Mouse (Mus musculus): ENCODE measurements around the gene Ltbr. TPM values are rescaled to one million over a fixed set of nuclear protein-coding genes. Genes with fewer than 3 reads are reported as not detected.

The Ltbr gene
- 0.71 TPM for polyA plus RNA-seq (2014; fragmentation: Illumina TruSeq; extraction: RNeasy Lipid Tissue Mini Kit (QIAGEN cat#74804))

DNA sequence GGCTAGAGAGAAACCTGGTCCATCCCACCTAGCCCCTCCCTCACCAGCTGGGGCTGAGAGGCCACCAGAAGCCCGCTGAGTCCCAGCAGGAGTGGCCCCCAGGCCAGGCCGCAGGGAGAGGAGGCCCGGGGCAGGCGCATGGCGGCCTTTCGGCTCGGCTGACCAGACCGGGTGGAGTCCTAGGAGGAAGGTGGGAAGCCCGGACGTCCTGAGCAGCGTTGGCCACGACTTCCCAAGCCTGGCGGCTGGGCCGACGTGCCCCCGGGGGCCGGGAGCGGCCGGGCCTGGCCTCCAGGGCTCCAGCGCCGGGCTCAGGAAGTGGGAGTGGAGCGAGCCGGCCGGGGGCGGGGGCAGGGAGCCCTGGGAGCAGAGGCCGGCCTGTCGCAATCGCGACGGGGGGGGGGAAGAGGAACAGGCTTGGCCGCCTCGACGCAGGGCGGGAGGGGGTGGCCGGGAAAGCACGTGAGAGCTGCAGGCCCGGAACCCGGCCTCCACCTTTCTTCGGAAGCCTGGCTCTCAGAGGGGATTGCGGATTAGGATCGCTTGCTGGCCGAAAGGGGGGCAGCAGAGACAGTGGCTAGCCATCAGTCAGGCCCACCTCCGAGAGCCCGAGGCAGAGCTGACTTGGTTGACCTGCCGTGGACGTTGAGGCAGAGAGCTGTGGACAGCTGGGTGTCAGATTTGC is at the start of gene Ltbr:
Gene Ltbr (minus strand): TSS at position 340 of the 685 bp plus-strand sequence.

DNA sequence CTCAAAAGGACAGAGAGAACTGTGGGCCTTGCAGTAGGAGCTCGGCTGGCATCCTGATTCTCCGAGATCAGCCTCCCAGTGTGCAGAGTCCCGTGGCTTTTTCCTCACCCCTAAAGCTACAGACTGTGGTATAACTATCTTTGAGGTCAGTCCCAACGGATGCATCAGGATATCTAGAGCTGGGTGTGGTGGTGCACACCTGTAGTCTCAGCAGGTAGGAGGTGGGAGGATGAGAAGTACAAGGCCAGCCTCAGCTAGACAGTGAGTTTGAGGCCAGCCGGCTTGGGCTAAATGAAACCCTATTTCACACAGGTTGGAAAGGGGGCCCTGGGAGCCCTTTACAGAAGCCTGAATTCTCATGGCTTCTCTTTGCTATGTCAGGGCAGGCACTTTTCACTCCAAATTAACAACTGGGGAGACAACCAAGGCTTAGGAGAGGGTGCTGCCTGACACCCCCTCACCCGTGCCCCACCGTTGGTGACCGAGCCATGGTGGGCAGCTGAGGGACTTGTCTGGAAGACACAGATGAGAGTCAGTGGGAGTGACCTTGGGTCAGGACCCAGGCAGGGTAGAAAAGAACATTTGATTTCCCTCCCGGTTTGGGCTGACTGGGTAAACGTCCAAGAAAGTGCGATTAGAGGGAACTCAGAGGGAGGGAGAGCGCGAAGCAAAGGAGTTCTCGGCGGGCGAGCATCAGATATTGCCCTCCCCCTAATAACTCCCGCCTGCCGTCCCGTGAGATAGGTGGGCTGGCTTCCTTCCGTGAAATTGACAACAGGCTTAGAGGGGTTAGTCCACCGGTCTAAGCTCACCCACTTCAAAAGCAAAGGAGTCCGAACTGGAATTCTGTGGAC is 35.3 kb upstream of the Ltbr start, which contains the start of gene Tnfrsf1a:
Gene Tnfrsf1a (plus strand): TSS at position 642 of the 854 bp plus-strand sequence.

DNA sequence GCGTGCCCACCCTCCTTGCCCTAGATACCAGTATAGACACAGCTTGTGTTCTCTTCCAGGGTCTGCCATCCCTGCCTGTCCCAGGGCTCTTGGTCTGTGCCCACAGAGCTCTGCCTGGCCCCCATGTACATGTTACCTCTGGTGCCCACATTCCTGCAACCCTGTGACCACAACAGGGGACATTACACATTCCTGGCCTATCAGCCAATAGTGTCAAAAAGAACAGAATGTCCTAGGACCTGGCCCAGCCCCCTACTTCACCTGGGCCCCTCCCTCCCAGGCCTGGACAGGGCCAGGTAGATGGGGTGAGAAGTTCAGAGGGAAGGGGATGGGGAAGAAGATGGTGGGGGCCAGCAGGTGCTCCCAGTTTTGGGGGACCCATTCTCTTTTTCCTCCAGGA is 6.6 kb upstream of the Ltbr start, which contains the start of gene Scnn1a:
Gene Scnn1a (plus strand): TSS at position 337 of the 400 bp plus-strand sequence.

DNA sequence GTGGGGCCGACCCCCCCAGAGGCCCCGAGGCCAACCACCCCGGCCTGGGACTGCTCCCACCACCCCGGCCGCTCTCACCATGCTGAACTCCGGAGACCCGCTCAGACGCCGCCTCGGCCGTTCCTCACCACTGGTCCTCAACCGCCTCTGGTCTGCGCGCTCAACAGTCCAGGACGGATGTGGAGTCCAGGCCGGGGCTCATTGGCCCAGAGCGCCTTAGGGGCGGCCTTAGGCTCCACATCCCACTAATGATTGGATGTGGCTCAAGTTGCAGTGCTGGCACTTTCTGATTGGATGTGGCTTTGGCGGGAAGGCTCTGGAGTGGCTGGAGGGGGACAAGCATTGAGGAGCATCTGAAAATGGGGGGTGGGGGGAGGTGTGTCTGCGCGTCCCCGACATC is 27.8 kb downstream of the Ltbr start, which contains the start of gene Tuba3a:
Gene Tuba3a (minus strand): TSS at position 153 of the 400 bp plus-strand sequence.

Other genes with a start within 250 kb of the Ltbr start
- not detected for gene Lpar5, start 246.0 kb downstream of the Ltbr start, polyA plus RNA-seq (2014; fragmentation: Illumina TruSeq; extraction: RNeasy Lipid Tissue Mini Kit (QIAGEN cat#74804))
- 122 TPM for gene Chd4, start 217.9 kb downstream of the Ltbr start, polyA plus RNA-seq (2014; fragmentation: Illumina TruSeq; extraction: RNeasy Lipid Tissue Mini Kit (QIAGEN cat#74804))
- gene Nop2, start 182.0 kb downstream of the Ltbr start, polyA plus RNA-seq (2014; fragmentation: Illumina TruSeq; extraction: RNeasy Lipid Tissue Mini Kit (QIAGEN cat#74804)), result 1.2 TPM
- 1.1 TPM for gene Iffo1, start 168.6 kb downstream of the Ltbr start, polyA plus RNA-seq (2014; fragmentation: Illumina TruSeq; extraction: RNeasy Lipid Tissue Mini Kit (QIAGEN cat#74804))
- gene Gapdh, start 147.4 kb downstream of the Ltbr start, polyA plus RNA-seq (2014; fragmentation: Illumina TruSeq; extraction: RNeasy Lipid Tissue Mini Kit (QIAGEN cat#74804)), result 54.6 TPM
- 8.7 TPM for gene Ncapd2, start 122.2 kb downstream of the Ltbr start, polyA plus RNA-seq (2014; fragmentation: Illumina TruSeq; extraction: RNeasy Lipid Tissue Mini Kit (QIAGEN cat#74804))
- gene Mrpl51, start 122.1 kb downstream of the Ltbr start, polyA plus RNA-seq (2014; fragmentation: Illumina TruSeq; extraction: RNeasy Lipid Tissue Mini Kit (QIAGEN cat#74804)), result 83.0 TPM
- gene Vamp1, start 98.3 kb downstream of the Ltbr start, polyA plus RNA-seq (2014; fragmentation: Illumina TruSeq; extraction: RNeasy Lipid Tissue Mini Kit (QIAGEN cat#74804)), result 5.1 TPM
- gene Tapbpl, start 82.0 kb downstream of the Ltbr start, polyA plus RNA-seq (2014; fragmentation: Illumina TruSeq; extraction: RNeasy Lipid Tissue Mini Kit (QIAGEN cat#74804)), result 3.6 TPM
- not detected for gene Cd27, start 76.9 kb downstream of the Ltbr start, polyA plus RNA-seq (2014; fragmentation: Illumina TruSeq; extraction: RNeasy Lipid Tissue Mini Kit (QIAGEN cat#74804))
- not detected for gene Tuba3a, start 27.8 kb downstream of the Ltbr start, polyA plus RNA-seq (2014; fragmentation: Illumina TruSeq; extraction: RNeasy Lipid Tissue Mini Kit (QIAGEN cat#74804))
- gene Scnn1a, start 6.8 kb upstream of the Ltbr start, polyA plus RNA-seq (2014; fragmentation: Illumina TruSeq; extraction: RNeasy Lipid Tissue Mini Kit (QIAGEN cat#74804)), result 0.20 TPM
- 5.1 TPM for gene Tnfrsf1a, start 35.5 kb upstream of the Ltbr start, polyA plus RNA-seq (2014; fragmentation: Illumina TruSeq; extraction: RNeasy Lipid Tissue Mini Kit (QIAGEN cat#74804))
- gene Plekhg6, start 66.9 kb upstream of the Ltbr start, polyA plus RNA-seq (2014; fragmentation: Illumina TruSeq; extraction: RNeasy Lipid Tissue Mini Kit (QIAGEN cat#74804)), result not detected
- 156 TPM for gene Cd9, start 180.9 kb upstream of the Ltbr start, polyA plus RNA-seq (2014; fragmentation: Illumina TruSeq; extraction: RNeasy Lipid Tissue Mini Kit (QIAGEN cat#74804))
- gene Vwf, start 232.9 kb upstream of the Ltbr start, polyA plus RNA-seq (2014; fragmentation: Illumina TruSeq; extraction: RNeasy Lipid Tissue Mini Kit (QIAGEN cat#74804)), result 0.74 TPM

Measured in ovary, adult 10 weeks (tissue).